ENCODE assay signal across 29 mouse cellular contexts in genomic region chr4:120052481-120052880, GRCm38 (mm10). TPM values are rescaled to one million over a fixed set of nuclear protein-coding genes. Genes with fewer than 3 reads are reported as not detected.
"Had no signal": no experiment of that assay in that cellular context is flagged by ENCODE, and none has a peak within 500 bp of the region (broad histone marks: within the 10 kb centered on the region; RNA-seq: fewer than 3 reads in every experiment).

No protein-coding gene starts in this region.

- H3K9ac ChIP-seq: liver, embryonic 13.5 days; liver, embryonic 15.5 days; liver, postnatal 0 days; lung, embryonic 15.5 days; midbrain, embryonic 13.5 days; midbrain, embryonic 15.5 days; neural tube, embryonic 13.5 days; neural tube, embryonic 15.5 days had no signal

- H3K27me3 ChIP-seq: liver, embryonic 13.5 days; liver, embryonic 15.5 days; lung, embryonic 15.5 days; midbrain, embryonic 13.5 days; midbrain, embryonic 15.5 days; neural tube, embryonic 13.5 days; neural tube, embryonic 15.5 days had no signal

- H3K4me3 ChIP-seq: liver, embryonic 13.5 days; liver, embryonic 15.5 days; lung, embryonic 15.5 days; midbrain, embryonic 10.5 days; midbrain, embryonic 13.5 days; midbrain, embryonic 15.5 days; myocyte; neural tube, embryonic 13.5 days; neural tube, embryonic 15.5 days had no signal

- H3K36me3 ChIP-seq: liver, embryonic 13.5 days; liver, embryonic 15.5 days; lung, embryonic 15.5 days; midbrain, embryonic 10.5 days; midbrain, embryonic 13.5 days; midbrain, embryonic 15.5 days; neural tube, embryonic 13.5 days; neural tube, embryonic 15.5 days had no signal

- H3K4me2 ChIP-seq: liver, embryonic 13.5 days; liver, embryonic 15.5 days; lung, embryonic 15.5 days; midbrain, embryonic 13.5 days; midbrain, embryonic 15.5 days; neural tube, embryonic 13.5 days; neural tube, embryonic 15.5 days had no signal

- H3K4me1 ChIP-seq: liver, embryonic 13.5 days; lung, embryonic 15.5 days; midbrain, embryonic 10.5 days; midbrain, embryonic 13.5 days; midbrain, embryonic 15.5 days; neural tube, embryonic 13.5 days; neural tube, embryonic 15.5 days had no signal

- H3K9me3 ChIP-seq: liver, embryonic 13.5 days; liver, embryonic 15.5 days; lung, embryonic 15.5 days; midbrain, embryonic 10.5 days; midbrain, embryonic 13.5 days; midbrain, embryonic 15.5 days; neural tube, embryonic 13.5 days; neural tube, embryonic 15.5 days had no signal

- DNase-seq: liver, embryonic 13.5 days; liver, postnatal 0 days; lung, adult 2 months; lung, postnatal 14 days; lung, postnatal 36 days; retina, postnatal 1 day; right cerebral cortex, adult 18-20 months; right cerebral cortex, postnatal 25 days; right cerebral cortex, postnatal 4 days; spleen, adult 18-20 months; thymus, adult 18-20 months; thymus, postnatal 14 days; thymus, postnatal 36 days had no signal

- ATAC-seq: liver, postnatal 0 days; lung, postnatal 0 days; midbrain, embryonic 13.5 days; midbrain, embryonic 15.5 days had no signal

- H3K27ac ChIP-seq: liver, embryonic 13.5 days; liver, embryonic 15.5 days; lung, embryonic 15.5 days; midbrain, embryonic 10.5 days; midbrain, embryonic 13.5 days; midbrain, embryonic 15.5 days; neural tube, embryonic 13.5 days; neural tube, embryonic 15.5 days had no signal

RNA-seq across cellular contexts. Expression of gene AL607142.1, which starts 12.3 kb away (rescaled TPM):
- total RNA-seq: megakaryocyte, adult 5-6 weeks; megakaryocyte-erythroid progenitor cell, adult 5-6 weeks had no signal
- polyA plus RNA-seq: liver, embryonic 13.5 days; liver, embryonic 15.5 days; liver, postnatal 0 days; lung, adult 2 months; lung, embryonic 15.5 days; lung, postnatal 0 days; midbrain, embryonic 10.5 days; midbrain, embryonic 13.5 days; midbrain, embryonic 15.5 days; myocyte; neural tube, embryonic 11.5 days; neural tube, embryonic 13.5 days; neural tube, embryonic 15.5 days; small intestine, adult 2 months; stomach, embryonic 14.5 days; stomach, embryonic 16.5 days; thymus, postnatal 0 days had no signal
